Mouse (Mus musculus) ES-E14 (cell line): ENCODE measurements around the gene Gstm2. TPM values are rescaled to one million over a fixed set of nuclear protein-coding genes. Genes with fewer than 3 reads are reported as not detected.
"Not testable (repeated sequence)": the region's sequence is repeated elsewhere in the genome, so short reads cannot be mapped to it uniquely, and the experiment has no call there.

Experiments used
- DNase-seq: peaks from one replicate; pipeline ENCODE4 v3.0.0-alpha.2; 2013; ENCODE audit warnings: low read depth, low spot score
- H3K27ac ChIP-seq: 2 replicates; pipeline ENCODE4 v1.5.1; 2012; ENCODE audit warnings: low read depth, mild to moderate bottlenecking, low read length, moderate library complexity, mixed read lengths; ENCODE audit not compliant: poor library complexity, insufficient read depth, severe bottlenecking
- H3K36me3 ChIP-seq: 2 replicates; pipeline ENCODE4 v1.6.1; 2012; ENCODE audit warnings: mild to moderate bottlenecking, low read length, moderate library complexity, mixed read lengths; ENCODE audit not compliant: control insufficient read depth, poor library complexity, insufficient read depth, severe bottlenecking
- H3K4me1 ChIP-seq, 2 experiments: fragments of 150-350 bp in 1 of 2; sonication (generic) in 1 of 2; 2 replicates each; pipeline ENCODE4 v1.6.1; 2012; ENCODE audit warnings: low read length in 2 of 2, mild to moderate bottlenecking in 1 of 2, mixed read lengths in 1 of 2; ENCODE audit not compliant: control insufficient read depth in 2 of 2, insufficient read depth in 2 of 2, poor library complexity in 1 of 2
- H3K4me3 ChIP-seq, 2 experiments: fragments of 150-350 bp in 1 of 2; sonication (generic) in 1 of 2; 2 replicates each; pipeline ENCODE4 v1.5.1; 2012; ENCODE audit warnings: low read length in 2 of 2, low read depth in 1 of 2, mild to moderate bottlenecking in 1 of 2, mixed read lengths in 1 of 2; ENCODE audit not compliant: insufficient read depth in 1 of 2, poor library complexity in 1 of 2, severe bottlenecking in 1 of 2
- H3K9ac ChIP-seq: 2 replicates; pipeline ENCODE4 v1.6.1; 2012; ENCODE audit warnings: low read depth, mild to moderate bottlenecking, low read length, mixed read lengths; ENCODE audit not compliant: poor library complexity, insufficient read depth, severe bottlenecking
- H3K9me3 ChIP-seq: fragments of 150-350 bp; sonication (generic); 2 replicates; pipeline ENCODE4 v1.6.1; 2012; ENCODE audit warnings: low read depth, mild to moderate bottlenecking, low read length; ENCODE audit not compliant: control insufficient read depth, insufficient read depth
- CHD2 ChIP-seq: IDR thresholded peaks from 2 replicates; pipeline ENCODE4 v1.6.1; 2014; ENCODE audit warnings: mild to moderate bottlenecking, low read depth, low read length, inconsistent platforms
- HCFC1 ChIP-seq: IDR thresholded peaks from 2 replicates; pipeline ENCODE4 v1.6.1; 2012; ENCODE audit warnings: low read length, inconsistent platforms, borderline replicate concordance; ENCODE audit not compliant: insufficient read depth
- MAFK ChIP-seq: IDR thresholded peaks from 2 replicates; pipeline ENCODE4 v1.6.1; 2014; ENCODE audit warnings: mild to moderate bottlenecking, low read depth, low read length, inconsistent platforms; ENCODE audit not compliant: insufficient read depth
- ZC3H11A ChIP-seq: IDR thresholded peaks from 2 replicates; pipeline ENCODE4 v1.6.1; 2012; ENCODE audit warnings: low read depth, mild to moderate bottlenecking, inconsistent platforms, low read length, borderline replicate concordance
- ZNF384 ChIP-seq: IDR thresholded peaks from 2 replicates; pipeline ENCODE4 v1.6.1; 2012; ENCODE audit warnings: low read depth, low read length, inconsistent platforms
- in situ Hi-C, 2 experiments: fragments of 600-800 bp; cut with MboI; formaldehyde crosslinking; loops; one replicate each; pipeline ENCODE4 v1.15.1; 2025; ENCODE audit warnings: low sequenced_read_pairs in 2 of 2, inconsistent platforms in 1 of 2; ENCODE audit not compliant: unreplicated experiment in 2 of 2
- total RNA-seq: library from RNA; depleted of rRNA; stranded (reverse); fragments of 300-350 nt; gene quantifications from 2 replicates; pipeline ENCODE4 v1.2.3, GENCODE M21; 2012

Gstm2 gene
- total RNA-seq, 1 experiment = 9.1 TPM

GRCm38 (mm10) chr3:107953328-107953755 is 32.9 kb downstream of the Gstm2 start:
- H3K4me3 ChIP-seq = peak overlapping the region; percentile 1 to 35; a peak in 3 of 4 replicates
- peaks cover 2 to 9% of the 10 kb centered on the region in 2 experiments; a peak in 1 of 4 replicates for H3K4me1 ChIP-seq
- in situ Hi-C loops = no loop called here
- no peaks in the 10 kb centered on the region for H3K36me3 ChIP-seq
- DNase-seq = peak; percentile 65
- H3K27ac ChIP-seq = no peak overlapping the region
- no peak for TF ChIP-seq ZNF384
- no peak for TF ChIP-seq CHD2
- TF ChIP-seq ZC3H11A = peak; percentile 31; the same call in 1 of the 2 replicates
- no peak for TF ChIP-seq HCFC1
- no peaks in the 10 kb centered on the region for H3K9me3 ChIP-seq
- H3K9ac ChIP-seq = no peak overlapping the region

GRCm38 (mm10) chr3:107950531-107950930 is 35.7 kb downstream of the Gstm2 start:
- no peaks in the 10 kb centered on the region for H3K9me3 ChIP-seq
- in situ Hi-C loops = no loop called here
- no peak overlapping the region for H3K4me3 ChIP-seq
- no peak overlapping the region for H3K9ac ChIP-seq
- H3K27ac ChIP-seq = no peak overlapping the region
- no peak for DNase-seq
- TF ChIP-seq CHD2 (no peak), MAFK (no peak), ZC3H11A (no peak), HCFC1 (no peak), ZNF384 (no peak)
- H3K36me3 ChIP-seq = no peaks in the 10 kb centered on the region
- H3K4me1 ChIP-seq = peaks cover 2 to 6% of the 10 kb centered on the region in 2 experiments; a peak in 1 of 4 replicates

GRCm38 (mm10) chr3:107949461-107949860 is 36.8 kb downstream of the Gstm2 start:
- H3K9me3 ChIP-seq, in situ Hi-C loops, DNase-seq, H3K9ac ChIP-seq, H3K36me3 ChIP-seq, H3K4me3 ChIP-seq, H3K27ac ChIP-seq, H3K4me1 ChIP-seq: not testable (repeated sequence)

GRCm38 (mm10) chr3:107945729-107946128 is 40.5 kb downstream of the Gstm2 start:
- no peak for DNase-seq
- no peaks in the 10 kb centered on the region for H3K36me3 ChIP-seq
- no peak overlapping the region for H3K27ac ChIP-seq
- in situ Hi-C loops = no loop called here
- TF ChIP-seq HCFC1 (no peak), ZNF384 (no peak), ZC3H11A (no peak), CHD2 (no peak), MAFK (no peak)
- no peak overlapping the region for H3K9ac ChIP-seq
- H3K4me1 ChIP-seq = no peaks in the 10 kb centered on the region
- H3K4me3 ChIP-seq = no peak overlapping the region
- H3K9me3 ChIP-seq = no peaks in the 10 kb centered on the region

GRCm38 (mm10) chr3:107943239-107943990 is 42.8 kb downstream of the Gstm2 start, which contains the start of gene Gstm6:
Gstm6 (minus strand) TSS chr3:107943749.
- in situ Hi-C loops = no loop called here
- 0 out of 2 replicates have a peak within 1 kb of the TSS, but pooled peaks have one; percentile 28 for H3K9ac ChIP-seq
- peak within 1 kb of the TSS; percentile 41 to 44 for H3K4me3 ChIP-seq
- H3K36me3 ChIP-seq = no peaks in the 10 kb centered on the region
- 0 out of 4 replicates have a peak, but pooled peaks cover 0 to 2% of the 10 kb centered on the region in 2 experiments for H3K4me1 ChIP-seq
- no peak for TF ChIP-seq ZC3H11A
- no peak for TF ChIP-seq CHD2
- no peak for TF ChIP-seq HCFC1
- no peak for TF ChIP-seq MAFK
- no peak for TF ChIP-seq ZNF384
- DNase-seq = peak; percentile 76
- no peaks in the 10 kb centered on the region for H3K9me3 ChIP-seq
- H3K27ac ChIP-seq = no peak within 1 kb of the TSS
